Mouse (Mus musculus) embryo, embryonic 11 days (tissue): ENCODE results near the gene Gpr108.
A peak's percentile ranks its signal among the peaks of the same experiment; 100 is the strongest.
"Not testable (repeated sequence)": the region's sequence is repeated elsewhere in the genome, so short reads cannot be mapped to it uniquely, and the experiment has no call there.

ENCODE experiments used
- DNase-seq: peaks from one replicate; pipeline ENCODE4 v3.0.0-alpha.2; 2015

The Gpr108 gene

GRCm38 (mm10) chr17:57248201-57248699, at the start of gene Gpr108:
Gpr108 (minus strand) TSS chr17:57248446.
- DNase-seq, result peak; percentile 92

- no peak for DNase-seq
Measured at GRCm38 (mm10) chr17:57297040-57297439, 48.8 kb upstream of the Gpr108 start.

- DNase-seq, result no peak
Measured at GRCm38 (mm10) chr17:57295935-57296334, 47.7 kb upstream of the Gpr108 start.

- no peak for DNase-seq
Measured at GRCm38 (mm10) chr17:57292968-57293367, 44.7 kb upstream of the Gpr108 start.

GRCm38 (mm10) chr17:57292302-57292701, 44.1 kb upstream of the Gpr108 start:
- DNase-seq, result no peak

- DNase-seq, result no peak
Measured at GRCm38 (mm10) chr17:57290671-57291055, 42.4 kb upstream of the Gpr108 start.

GRCm38 (mm10) chr17:57290001-57290670, 41.9 kb upstream of the Gpr108 start:
- no peak for DNase-seq

- DNase-seq, result no peak
Measured at GRCm38 (mm10) chr17:57289252-57289651, 41.0 kb upstream of the Gpr108 start.

GRCm38 (mm10) chr17:57286718-57287355, 38.6 kb upstream of the Gpr108 start:
- no peak for DNase-seq

GRCm38 (mm10) chr17:57285077-57285476, 36.8 kb upstream of the Gpr108 start:
- DNase-seq, result no peak

GRCm38 (mm10) chr17:57283906-57284305, 35.7 kb upstream of the Gpr108 start:
- no peak for DNase-seq

GRCm38 (mm10) chr17:57280411-57280810, 32.2 kb upstream of the Gpr108 start:
- DNase-seq, result no peak

- DNase-seq, result no peak
Measured at GRCm38 (mm10) chr17:57279591-57280224, 31.5 kb upstream of the Gpr108 start.

GRCm38 (mm10) chr17:57278943-57279590, 30.8 kb upstream of the Gpr108 start, which contains the start of gene Vav1:
Vav1 (plus strand) TSS chr17:57279100.
- no peak for DNase-seq

GRCm38 (mm10) chr17:57278537-57278936, 30.3 kb upstream of the Gpr108 start:
- DNase-seq, result no peak

GRCm38 (mm10) chr17:57277598-57278261, 29.5 kb upstream of the Gpr108 start:
- DNase-seq, result not testable (repeated sequence)

- DNase-seq, result peak; percentile 88
Measured at GRCm38 (mm10) chr17:57276634-57277121, 28.4 kb upstream of the Gpr108 start.

- peak; percentile 11 for DNase-seq
Measured at GRCm38 (mm10) chr17:57275997-57276351, 27.7 kb upstream of the Gpr108 start.

- peak; percentile 78 for DNase-seq
Measured at GRCm38 (mm10) chr17:57275111-57275996, 27.1 kb upstream of the Gpr108 start.

GRCm38 (mm10) chr17:57274686-57275085, 26.4 kb upstream of the Gpr108 start:
- peak; percentile 10 for DNase-seq

- no peak for DNase-seq
Measured at GRCm38 (mm10) chr17:57273846-57274245, 25.6 kb upstream of the Gpr108 start.

GRCm38 (mm10) chr17:57271301-57271700, 23.1 kb upstream of the Gpr108 start:
- no peak for DNase-seq
